ENCODE assay signal across 8 mouse cellular contexts in genomic region chr8:122547815-122548214, GRCm38 (mm10). TPM values are rescaled to one million over a fixed set of nuclear protein-coding genes. Genes with fewer than 3 reads are reported as not detected.
DNase-seq lines count a peak whose midpoint lies in the region; ATAC-seq and TF ChIP-seq lines count a peak whose summit lies in the region.

No protein-coding gene starts in this region.

- ATAC-seq in forebrain, embryonic 12.5 days (ENCODE audit: low FRiP score): no peak
- ATAC-seq in embryonic facial prominence, embryonic 13.5 days (ENCODE audit: insufficient number of reproducible peaks, insufficient read depth, low FRiP score, low TSS enrichment, low read depth): no peak
- ATAC-seq in kidney, postnatal 0 days (replicated peaks; ENCODE audit: low FRiP score, low read depth): no peak

- peak overlapping the region; percentile 31 for H3K4me3 ChIP-seq in forebrain, embryonic 10.5 days
- no peak overlapping the region for H3K4me3 ChIP-seq in forebrain, embryonic 12.5 days (replicated peaks)
- no peak overlapping the region for H3K4me3 ChIP-seq in embryonic facial prominence, embryonic 13.5 days
- H3K4me3 ChIP-seq in kidney, postnatal 0 days (replicated peaks; ENCODE audit: low read depth, low read length): no peak overlapping the region
- H3K4me3 ChIP-seq in macrophage (ENCODE audit: inconsistent target): no peak overlapping the region; the same call in 1 of the 2 replicates

- H3K36me3 ChIP-seq in forebrain, embryonic 10.5 days (replicated peaks): peaks cover 6% of the 10 kb centered on the region; the same call in 1 of the 2 replicates
- no peaks in the 10 kb centered on the region for H3K36me3 ChIP-seq in forebrain, embryonic 12.5 days (replicated peaks)
- peaks cover 13% of the 10 kb centered on the region; the same call in 1 of the 2 replicates for H3K36me3 ChIP-seq in embryonic facial prominence, embryonic 13.5 days
- no peaks in the 10 kb centered on the region for H3K36me3 ChIP-seq in kidney, postnatal 0 days (ENCODE audit: insufficient read depth, low read length)
- H3K36me3 ChIP-seq in macrophage (ENCODE audit: inconsistent target): no peaks in the 10 kb centered on the region; the same call in 1 of the 2 replicates

- no peak overlapping the region for H3K9ac ChIP-seq in forebrain, embryonic 12.5 days
- H3K9ac ChIP-seq in embryonic facial prominence, embryonic 13.5 days: peak overlapping the region; percentile 41; the same call in 1 of the 2 replicates
- H3K9ac ChIP-seq in kidney, postnatal 0 days (ENCODE audit: low read depth, low read length): peak overlapping the region; percentile 25; the same call in 1 of the 2 replicates

- H3K4me2 ChIP-seq in forebrain, embryonic 12.5 days: no peak overlapping the region
- peak overlapping the region; percentile 84 for H3K4me2 ChIP-seq in embryonic facial prominence, embryonic 13.5 days
- peak overlapping the region; percentile 88 for H3K4me2 ChIP-seq in kidney, postnatal 0 days (ENCODE audit: low read length)

- 34% methylated on average over 5 of the region's 5 CpGs for WGBS in forebrain, embryonic 10.5 days
- 26% methylated on average over 5 of the region's 5 CpGs for WGBS in forebrain, embryonic 12.5 days
- WGBS in embryonic facial prominence, embryonic 13.5 days: 41% methylated on average over 5 of the region's 5 CpGs
- 29% methylated on average over 5 of the region's 5 CpGs for WGBS in kidney, postnatal 0 days
- 4% methylated on average over 5 of the region's 5 CpGs for WGBS in macrophage (ENCODE audit: missing documents)

- no peaks in the 10 kb centered on the region for H3K9me3 ChIP-seq in forebrain, embryonic 10.5 days
- H3K9me3 ChIP-seq in forebrain, embryonic 12.5 days: no peaks in the 10 kb centered on the region
- no peaks in the 10 kb centered on the region for H3K9me3 ChIP-seq in embryonic facial prominence, embryonic 13.5 days
- H3K9me3 ChIP-seq in kidney, postnatal 0 days (replicated peaks; ENCODE audit: low read length): no peaks in the 10 kb centered on the region

- H3K27me3 ChIP-seq in forebrain, embryonic 10.5 days (ENCODE audit: poor library complexity, severe bottlenecking): peaks cover 38% of the 10 kb centered on the region
- H3K27me3 ChIP-seq in forebrain, embryonic 12.5 days: peaks cover 41% of the 10 kb centered on the region
- no peaks in the 10 kb centered on the region for H3K27me3 ChIP-seq in embryonic facial prominence, embryonic 13.5 days
- no peaks in the 10 kb centered on the region for H3K27me3 ChIP-seq in kidney, postnatal 0 days (ENCODE audit: insufficient read depth, low read length)

- no peak for TF ChIP-seq CTCF in kidney, postnatal 0 days (IDR thresholded peaks at IDR 0.05; ENCODE audit: low read depth)

- peak overlapping the region; percentile 74 for H3K27ac ChIP-seq in forebrain, embryonic 10.5 days
- no peak overlapping the region for H3K27ac ChIP-seq in forebrain, embryonic 12.5 days
- H3K27ac ChIP-seq in embryonic facial prominence, embryonic 13.5 days: peak overlapping the region; percentile 39; the same call in 1 of the 2 replicates
- peak overlapping the region; percentile 94 for H3K27ac ChIP-seq in kidney, postnatal 0 days
- peak overlapping the region; percentile 69 for H3K27ac ChIP-seq in macrophage

- H3K79me2 ChIP-seq in macrophage (ENCODE audit: inconsistent target): peaks cover 78% of the 10 kb centered on the region

- DNase-seq in forebrain, embryonic 10.5 days (ENCODE audit: extremely low spot score, low spot score): no peak
- peak; percentile 70 for DNase-seq in kidney, postnatal 0 days (ENCODE audit: low spot score)
- peak; percentile 44 to 65 for DNase-seq in thymus, postnatal 36 days
- no peak for DNase-seq in left cerebral cortex, adult 18-20 months (ENCODE audit: low spot score in 2 of 2)
- DNase-seq in gastrocnemius, adult 18-20 months (ENCODE audit: low spot score): no peak

- H3K4me1 ChIP-seq in forebrain, embryonic 10.5 days: peaks cover 56% of the 10 kb centered on the region
- peaks cover 14% of the 10 kb centered on the region for H3K4me1 ChIP-seq in forebrain, embryonic 12.5 days
- peaks cover 45% of the 10 kb centered on the region for H3K4me1 ChIP-seq in embryonic facial prominence, embryonic 13.5 days
- H3K4me1 ChIP-seq in kidney, postnatal 0 days (replicated peaks; ENCODE audit: insufficient read depth, low read length): peaks cover 50% of the 10 kb centered on the region

RNA-seq across cellular contexts. Expression of gene Piezo1, which starts 3.3 kb away (rescaled TPM):
- polyA plus RNA-seq in forebrain, embryonic 10.5 days (2016; fragmentation: Nextera tagmentation; extraction: Ambion mirVana): 6.1 and 8.8 TPM in 2 replicates
- polyA plus RNA-seq in forebrain, embryonic 12.5 days (2016; fragmentation: Nextera tagmentation; extraction: Ambion mirVana): 4.7 and 4.9 TPM in 2 replicates
- 8.4 and 16.2 TPM in 2 replicates for polyA plus RNA-seq in embryonic facial prominence, embryonic 13.5 days (2015; fragmentation: Nextera tagmentation; extraction: Ambion mirVana)
- 12.5 and 14.9 TPM in 2 replicates for polyA plus RNA-seq in kidney, postnatal 0 days (2015; fragmentation: Nextera tagmentation; extraction: Ambion mirVana)
- 1,000 to 10,000 TPM in 3 of 26 experiments, 100 to 1,000 TPM in 22, 10 to 100 TPM in 1; 87.6 to 1,687 (median 236) TPM for total RNA-seq in macrophage (2018; cell fraction: chromatin; rRNA removed)
- total RNA-seq in macrophage (2018; cell fraction: cytosol; rRNA removed): 100 to 1,000 TPM in 1 of 26 experiments, 10 to 100 TPM in 25; 40.5 to 139 (median 66.7) TPM
- total RNA-seq in macrophage (2018; cell fraction: nucleus; rRNA removed): 100 to 1,000 TPM; 100 to 685 (median 171) TPM
- 43.2 to 134 TPM (median 57.2 TPM) in 3 replicates for polyA plus RNA-seq in macrophage (2018)
- 1 to 10 TPM; 5.2 to 5.5 TPM for total RNA-seq in left cerebral cortex, adult 18-20 months (2021)
- 10 to 100 TPM; 11.5 to 13.2 TPM for total RNA-seq in gastrocnemius, adult 18-20 months (2021)

RNA-seq across cellular contexts. Expression of gene Cdt1, which starts 20.0 kb away (rescaled TPM):
- 73.2 and 79.8 TPM in 2 replicates for polyA plus RNA-seq in forebrain, embryonic 10.5 days (2016; fragmentation: Nextera tagmentation; extraction: Ambion mirVana)
- polyA plus RNA-seq in forebrain, embryonic 12.5 days (2016; fragmentation: Nextera tagmentation; extraction: Ambion mirVana): 43.7 and 46.0 TPM in 2 replicates
- 34.3 and 39.6 TPM in 2 replicates for polyA plus RNA-seq in embryonic facial prominence, embryonic 13.5 days (2015; fragmentation: Nextera tagmentation; extraction: Ambion mirVana)
- 21.2 and 24.7 TPM in 2 replicates for polyA plus RNA-seq in kidney, postnatal 0 days (2015; fragmentation: Nextera tagmentation; extraction: Ambion mirVana)
- total RNA-seq in macrophage (2018; cell fraction: chromatin; rRNA removed): 10 to 100 TPM in 24 of 26 experiments, 1 to 10 TPM in 2; 5.9 to 60.1 (median 21.2) TPM
- 10 to 100 TPM; 14.4 to 42.5 (median 21.0) TPM for total RNA-seq in macrophage (2018; cell fraction: cytosol; rRNA removed)
- total RNA-seq in macrophage (2018; cell fraction: nucleus; rRNA removed): 10 to 100 TPM; 11.5 to 96.2 (median 21.4) TPM
- 11.1 to 84.7 TPM (median 15.5 TPM) in 3 replicates for polyA plus RNA-seq in macrophage (2018)
- total RNA-seq in left cerebral cortex, adult 18-20 months (2021): 1 to 10 TPM; 2.9 to 3.9 TPM
- total RNA-seq in gastrocnemius, adult 18-20 months (2021): under 1 TPM; 0.30 to 0.66 TPM

RNA-seq across cellular contexts. Expression of gene Aprt, which starts 28.9 kb away (rescaled TPM):
- polyA plus RNA-seq in forebrain, embryonic 10.5 days (2016; fragmentation: Nextera tagmentation; extraction: Ambion mirVana): 313 and 321 TPM in 2 replicates
- 170 and 188 TPM in 2 replicates for polyA plus RNA-seq in forebrain, embryonic 12.5 days (2016; fragmentation: Nextera tagmentation; extraction: Ambion mirVana)
- 296 and 355 TPM in 2 replicates for polyA plus RNA-seq in embryonic facial prominence, embryonic 13.5 days (2015; fragmentation: Nextera tagmentation; extraction: Ambion mirVana)
- 354 and 392 TPM in 2 replicates for polyA plus RNA-seq in kidney, postnatal 0 days (2015; fragmentation: Nextera tagmentation; extraction: Ambion mirVana)
- 10 to 100 TPM; 16.7 to 82.3 (median 52.8) TPM for total RNA-seq in macrophage (2018; cell fraction: chromatin; rRNA removed)
- total RNA-seq in macrophage (2018; cell fraction: cytosol; rRNA removed): 100 to 1,000 TPM; 122 to 199 (median 155) TPM
- 100 to 1,000 TPM in 4 of 26 experiments, 10 to 100 TPM in 22; 46.0 to 149 (median 72.7) TPM for total RNA-seq in macrophage (2018; cell fraction: nucleus; rRNA removed)
- polyA plus RNA-seq in macrophage (2018): 89.7 to 305 TPM (median 145 TPM) in 3 replicates
- total RNA-seq in left cerebral cortex, adult 18-20 months (2021): 10 to 100 TPM; 48.4 to 52.0 TPM
- 10 to 100 TPM; 39.6 to 40.1 TPM for total RNA-seq in gastrocnemius, adult 18-20 months (2021)

Comparison
In these comparisons a context has a peak if more than half of its experiments do, and no peak if none do; other contexts are left out.
1. DNase-seq: peak in kidney, postnatal 0 days (single experiment) and thymus, postnatal 36 days (2 of 2); none in forebrain, embryonic 10.5 days (single experiment), left cerebral cortex, adult 18-20 months (0 of 2) and gastrocnemius, adult 18-20 months (single experiment).